Comparison of ENCODE assay signal across 32 mouse cellular contexts in genomic region chr5:49557436-49557835, GRCm38 (mm10). TPM values are rescaled to one million over a fixed set of nuclear protein-coding genes. Genes with fewer than 3 reads are reported as not detected.
"Had no signal": no experiment of that assay in that cellular context is flagged by ENCODE, and none has a peak within 500 bp of the region (broad histone marks: within the 10 kb centered on the region; RNA-seq: fewer than 3 reads in every experiment).

No protein-coding gene starts in this region.

- H3K36me3 ChIP-seq: limb, embryonic 10.5 days; limb, embryonic 12.5 days; limb, embryonic 13.5 days; limb, embryonic 15.5 days; liver, embryonic 12.5 days; liver, embryonic 13.5 days; liver, embryonic 15.5 days; lung, embryonic 15.5 days; midbrain, embryonic 10.5 days; midbrain, embryonic 12.5 days; midbrain, embryonic 13.5 days; midbrain, embryonic 15.5 days; neural tube, embryonic 12.5 days had no signal

- H3K4me3 ChIP-seq: limb, embryonic 10.5 days; limb, embryonic 12.5 days; limb, embryonic 13.5 days; limb, embryonic 15.5 days; liver, embryonic 12.5 days; liver, embryonic 13.5 days; liver, embryonic 15.5 days; lung, embryonic 15.5 days; megakaryocyte, embryonic 14.5 days; midbrain, embryonic 10.5 days; midbrain, embryonic 12.5 days; midbrain, embryonic 13.5 days; midbrain, embryonic 15.5 days; myocyte; neural tube, embryonic 12.5 days had no signal

- H3K9me3 ChIP-seq: limb, embryonic 10.5 days; limb, embryonic 12.5 days; limb, embryonic 13.5 days; limb, embryonic 15.5 days; liver, embryonic 12.5 days; liver, embryonic 15.5 days; lung, embryonic 15.5 days; midbrain, embryonic 10.5 days; midbrain, embryonic 12.5 days; midbrain, embryonic 13.5 days; midbrain, embryonic 15.5 days; neural tube, embryonic 12.5 days had no signal

- H3K27me3 ChIP-seq: limb, embryonic 12.5 days; limb, embryonic 13.5 days; limb, embryonic 15.5 days; liver, embryonic 12.5 days; liver, embryonic 13.5 days; liver, embryonic 15.5 days; lung, embryonic 15.5 days; megakaryocyte, embryonic 14.5 days; midbrain, embryonic 12.5 days; midbrain, embryonic 13.5 days; midbrain, embryonic 15.5 days; neural tube, embryonic 12.5 days had no signal

- H3K9ac ChIP-seq: limb, embryonic 12.5 days; limb, embryonic 13.5 days; limb, embryonic 15.5 days; liver, embryonic 12.5 days; liver, embryonic 13.5 days; liver, embryonic 14.5 days; liver, embryonic 15.5 days; liver, postnatal 0 days; lung, embryonic 14.5 days; lung, embryonic 15.5 days; midbrain, embryonic 12.5 days; midbrain, embryonic 13.5 days; midbrain, embryonic 15.5 days; neural tube, embryonic 12.5 days had no signal

- H3K4me1 ChIP-seq: limb, embryonic 10.5 days; limb, embryonic 12.5 days; limb, embryonic 13.5 days; limb, embryonic 15.5 days; liver, embryonic 12.5 days; liver, embryonic 13.5 days; liver, embryonic 15.5 days; lung, embryonic 15.5 days; megakaryocyte, embryonic 14.5 days; midbrain, embryonic 10.5 days; midbrain, embryonic 12.5 days; midbrain, embryonic 13.5 days; midbrain, embryonic 15.5 days; neural tube, embryonic 12.5 days had no signal

- DNase-seq: left cerebral cortex, postnatal 4 days; liver; liver, embryonic 13.5 days; liver, postnatal 0 days; lung, adult 18-20 months; lung, adult 2 months; lung, embryonic 14.5 days; lung, postnatal 10 days; lung, postnatal 14 days; lung, postnatal 36 days; lung, postnatal 4 days; midbrain, embryonic 14.5 days had no signal

- H3K27ac ChIP-seq: limb, embryonic 10.5 days; limb, embryonic 12.5 days; limb, embryonic 13.5 days; limb, embryonic 15.5 days; liver, embryonic 12.5 days; liver, embryonic 13.5 days; liver, embryonic 14.5 days; liver, embryonic 15.5 days; lung, embryonic 15.5 days; macrophage; midbrain, embryonic 10.5 days; midbrain, embryonic 12.5 days; midbrain, embryonic 13.5 days; midbrain, embryonic 15.5 days; neural tube, embryonic 12.5 days had no signal

RNA-seq across cellular contexts. Expression of gene Kcnip4, which starts 32.7 kb away (rescaled TPM):
- total RNA-seq: liver, adult 2 months; megakaryocyte, adult 5-6 weeks; megakaryocyte-erythroid progenitor cell, adult 5-6 weeks; monocyte, adult 5-6 weeks had no signal
- polyA plus RNA-seq: liver, adult 2 months; macrophage had no signal
